Mouse (Mus musculus): ENCODE measurements around the gene Tec. TPM values are rescaled to one million over a fixed set of nuclear protein-coding genes. Genes with fewer than 3 reads are reported as not detected.

Tec gene
- polyA plus RNA-seq, 1 experiment from 2014 or later = 8.6 TPM

- H3K9me3 ChIP-seq (replicated peaks) = no peaks in the 10 kb centered on the region
- H3K4me2 ChIP-seq = no peak overlapping the region
- no peaks in the 10 kb centered on the region for H3K27me3 ChIP-seq
- no peaks in the 10 kb centered on the region for H3K4me1 ChIP-seq
- no peak overlapping the region for H3K4me3 ChIP-seq (replicated peaks)
- no peaks in the 10 kb centered on the region for H3K36me3 ChIP-seq
- no peak for ATAC-seq (replicated peaks; ENCODE audit: low FRiP score)
- 89% methylated on average over 6 of the region's 6 CpGs for WGBS
- no peak overlapping the region for H3K9ac ChIP-seq
- H3K27ac ChIP-seq = no peak overlapping the region
Measured at GRCm38 (mm10) chr5:72743103-72743502, 125.2 kb downstream of the Tec start.

GRCm38 (mm10) chr5:72736868-72737267, 131.4 kb downstream of the Tec start:
- WGBS = 71% methylated on average over 7 of the region's 7 CpGs
- ATAC-seq (replicated peaks; ENCODE audit: low FRiP score) = no peak
- H3K9ac ChIP-seq = no peak overlapping the region
- H3K9me3 ChIP-seq (replicated peaks) = no peaks in the 10 kb centered on the region
- no peaks in the 10 kb centered on the region for H3K36me3 ChIP-seq
- H3K4me2 ChIP-seq = no peak overlapping the region
- no peak overlapping the region for H3K4me3 ChIP-seq (replicated peaks)
- no peaks in the 10 kb centered on the region for H3K27me3 ChIP-seq
- H3K27ac ChIP-seq = no peak overlapping the region
- no peaks in the 10 kb centered on the region for H3K4me1 ChIP-seq

GRCm38 (mm10) chr5:72736437-72736836, 131.8 kb downstream of the Tec start:
- no peaks in the 10 kb centered on the region for H3K27me3 ChIP-seq
- no peak overlapping the region for H3K9ac ChIP-seq
- no peaks in the 10 kb centered on the region for H3K4me1 ChIP-seq
- no peak overlapping the region for H3K4me3 ChIP-seq (replicated peaks)
- H3K4me2 ChIP-seq = no peak overlapping the region
- no peaks in the 10 kb centered on the region for H3K9me3 ChIP-seq (replicated peaks)
- WGBS = 81% methylated on average over 8 of the region's 8 CpGs
- no peaks in the 10 kb centered on the region for H3K36me3 ChIP-seq
- ATAC-seq (replicated peaks; ENCODE audit: low FRiP score) = no peak
- H3K27ac ChIP-seq = no peak overlapping the region

- H3K36me3 ChIP-seq = no peaks in the 10 kb centered on the region
- H3K9ac ChIP-seq = no peak overlapping the region
- no peak overlapping the region for H3K4me3 ChIP-seq (replicated peaks)
- H3K4me1 ChIP-seq = no peaks in the 10 kb centered on the region
- no peak overlapping the region for H3K27ac ChIP-seq
- 74% methylated on average over 7 of the region's 7 CpGs for WGBS
- no peaks in the 10 kb centered on the region for H3K27me3 ChIP-seq
- H3K9me3 ChIP-seq (replicated peaks) = no peaks in the 10 kb centered on the region
- no peak for ATAC-seq (replicated peaks; ENCODE audit: low FRiP score)
- H3K4me2 ChIP-seq = no peak overlapping the region
Measured at GRCm38 (mm10) chr5:72735763-72736162, 132.5 kb downstream of the Tec start.

GRCm38 (mm10) chr5:72732885-72733284, 135.4 kb downstream of the Tec start:
- Histone ChIP-seq H3K4me2 (no peak overlapping the region), H3K4me3 (replicated peaks) (no peak overlapping the region), H3K9ac (no peak overlapping the region), H3K4me1 (no peaks in the 10 kb centered on the region), H3K9me3 (replicated peaks) (no peaks in the 10 kb centered on the region), H3K36me3 (no peaks in the 10 kb centered on the region), H3K27me3 (no peaks in the 10 kb centered on the region), H3K27ac (no peak overlapping the region)
- ATAC-seq (replicated peaks; ENCODE audit: low FRiP score) = no peak
- 86% methylated on average over 1 of the region's 1 CpGs for WGBS

- Histone ChIP-seq H3K36me3 (no peaks in the 10 kb centered on the region), H3K4me1 (no peaks in the 10 kb centered on the region), H3K4me2 (no peak overlapping the region), H3K4me3 (replicated peaks) (no peak overlapping the region), H3K27ac (no peak overlapping the region), H3K9me3 (replicated peaks) (no peaks in the 10 kb centered on the region), H3K9ac (no peak overlapping the region), H3K27me3 (no peaks in the 10 kb centered on the region)
- WGBS = 85% methylated on average over 3 of the region's 3 CpGs
- no peak for ATAC-seq (replicated peaks; ENCODE audit: low FRiP score)
Measured at GRCm38 (mm10) chr5:72725404-72725803, 142.9 kb downstream of the Tec start.

GRCm38 (mm10) chr5:72723429-72723828, 144.9 kb downstream of the Tec start:
- Histone ChIP-seq H3K27me3 (no peaks in the 10 kb centered on the region), H3K36me3 (no peaks in the 10 kb centered on the region), H3K4me2 (no peak overlapping the region), H3K9ac (no peak overlapping the region), H3K9me3 (replicated peaks) (no peaks in the 10 kb centered on the region), H3K4me3 (replicated peaks) (no peak overlapping the region), H3K27ac (no peak overlapping the region), H3K4me1 (no peaks in the 10 kb centered on the region)
- ATAC-seq (replicated peaks; ENCODE audit: low FRiP score) = no peak
- WGBS = 74% methylated on average over 2 of the region's 2 CpGs

GRCm38 (mm10) chr5:72720587-72720986, 147.7 kb downstream of the Tec start:
- no peak overlapping the region for H3K9ac ChIP-seq
- no peaks in the 10 kb centered on the region for H3K27me3 ChIP-seq
- no peaks in the 10 kb centered on the region for H3K4me1 ChIP-seq
- H3K4me3 ChIP-seq (replicated peaks) = no peak overlapping the region
- no peak for ATAC-seq (replicated peaks; ENCODE audit: low FRiP score)
- no peak overlapping the region for H3K27ac ChIP-seq
- no peaks in the 10 kb centered on the region for H3K36me3 ChIP-seq
- no peak overlapping the region for H3K4me2 ChIP-seq
- no peaks in the 10 kb centered on the region for H3K9me3 ChIP-seq (replicated peaks)
- 56% methylated on average over 7 of the region's 7 CpGs for WGBS

- WGBS = 25% methylated on average over 4 of the region's 4 CpGs
- H3K36me3 ChIP-seq = no peaks in the 10 kb centered on the region
- ATAC-seq (replicated peaks; ENCODE audit: low FRiP score) = 0 out of 2 replicates have a peak, but pooled peaks have one; percentile 10
- H3K4me2 ChIP-seq = no peak overlapping the region
- no peaks in the 10 kb centered on the region for H3K27me3 ChIP-seq
- H3K9ac ChIP-seq = no peak overlapping the region
- peaks cover 7% of the 10 kb centered on the region for H3K4me1 ChIP-seq
- H3K4me3 ChIP-seq (replicated peaks) = no peak overlapping the region
- no peaks in the 10 kb centered on the region for H3K9me3 ChIP-seq (replicated peaks)
- no peak overlapping the region for H3K27ac ChIP-seq
Measured at GRCm38 (mm10) chr5:72710572-72711278, 157.6 kb downstream of the Tec start.

GRCm38 (mm10) chr5:72709976-72710375, 158.3 kb downstream of the Tec start:
- Histone ChIP-seq H3K9me3 (replicated peaks) (no peaks in the 10 kb centered on the region), H3K27me3 (no peaks in the 10 kb centered on the region), H3K4me2 (no peak overlapping the region), H3K36me3 (no peaks in the 10 kb centered on the region), H3K4me3 (replicated peaks) (no peak overlapping the region), H3K27ac (no peak overlapping the region), H3K9ac (no peak overlapping the region), H3K4me1 (peaks cover 7% of the 10 kb centered on the region)
- WGBS = 92% methylated on average over 9 of the region's 9 CpGs
- ATAC-seq (replicated peaks; ENCODE audit: low FRiP score) = no peak

- Histone ChIP-seq H3K9me3 (replicated peaks) (0 out of 2 replicates have a peak, but pooled peaks cover 2% of the 10 kb centered on the region), H3K4me3 (replicated peaks) (no peak overlapping the region), H3K27ac (no peak overlapping the region), H3K4me2 (no peak overlapping the region), H3K4me1 (peaks cover 7% of the 10 kb centered on the region), H3K27me3 (no peaks in the 10 kb centered on the region), H3K9ac (no peak overlapping the region), H3K36me3 (no peaks in the 10 kb centered on the region)
- 63% methylated on average over 13 of the region's 13 CpGs for WGBS
- ATAC-seq (replicated peaks; ENCODE audit: low FRiP score) = no peak
Measured at GRCm38 (mm10) chr5:72709451-72709850, 158.8 kb downstream of the Tec start.

- 0 out of 2 replicates have a peak, but pooled peaks cover 2% of the 10 kb centered on the region for H3K9me3 ChIP-seq (replicated peaks)
- no peak overlapping the region for H3K9ac ChIP-seq
- peak overlapping the region; percentile 10 for H3K4me3 ChIP-seq (replicated peaks)
- no peaks in the 10 kb centered on the region for H3K36me3 ChIP-seq
- no peak overlapping the region for H3K27ac ChIP-seq
- ATAC-seq (replicated peaks; ENCODE audit: low FRiP score) = peak; percentile 60
- peaks cover 7% of the 10 kb centered on the region for H3K4me1 ChIP-seq
- H3K27me3 ChIP-seq = no peaks in the 10 kb centered on the region
- WGBS = 43% methylated on average over 10 of the region's 10 CpGs
- peak overlapping the region; percentile 50 for H3K4me2 ChIP-seq
Measured at GRCm38 (mm10) chr5:72706722-72707121, 161.6 kb downstream of the Tec start.

GRCm38 (mm10) chr5:72706095-72706494, 162.2 kb downstream of the Tec start:
- peak overlapping the region; percentile 10; the same call in 1 of the 2 replicates for H3K4me3 ChIP-seq (replicated peaks)
- no peaks in the 10 kb centered on the region for H3K27me3 ChIP-seq
- peaks cover 7% of the 10 kb centered on the region for H3K4me1 ChIP-seq
- H3K9ac ChIP-seq = no peak overlapping the region
- peak overlapping the region; percentile 50 for H3K4me2 ChIP-seq
- H3K9me3 ChIP-seq (replicated peaks) = 0 out of 2 replicates have a peak, but pooled peaks cover 6% of the 10 kb centered on the region
- WGBS = 37% methylated on average over 10 of the region's 10 CpGs
- ATAC-seq (replicated peaks; ENCODE audit: low FRiP score) = peak; percentile 43; the same call in 1 of the 2 replicates
- H3K36me3 ChIP-seq = no peaks in the 10 kb centered on the region
- H3K27ac ChIP-seq = no peak overlapping the region
